Mouse (Mus musculus) thymus, adult 18-20 months (tissue): Measurements from ENCODE around the gene Ano5.

Experiments used
- DNase-seq, 2 experiments: peaks; one replicate each; pipeline ENCODE4 v3.0.0; 2022; ENCODE audit warnings: mixed read lengths in 2 of 2

Ano5 gene

GRCm38 (mm10) chr7:51631171-51631570 lies 120.3 kb downstream of the Ano5 start:
- no peak for DNase-seq

GRCm38 (mm10) chr7:51632543-51633229 lies 121.9 kb downstream of the Ano5 start:
- DNase-seq: no peak

GRCm38 (mm10) chr7:51633230-51633844 lies 122.5 kb downstream of the Ano5 start:
- no peak for DNase-seq
